Mouse (Mus musculus) brain, embryonic 14.5 days (tissue): Measurements from ENCODE around the gene Has1. TPM values are rescaled to one million over a fixed set of nuclear protein-coding genes. Genes with fewer than 3 reads are reported as not detected.

Experiments used
- DNase-seq: peaks from one replicate; pipeline ENCODE4 v3.0.0-alpha.2; 2011; ENCODE audit warnings: low read depth
- CTCF ChIP-seq: fragments of 200-500 bp; IDR thresholded peaks from 2 replicates; pipeline ENCODE4 v1.5.1; 2012; ENCODE audit warnings: inconsistent platforms, mild to moderate bottlenecking, moderate library complexity, borderline replicate concordance; ENCODE audit not compliant: insufficient read depth, insufficient read length; ENCODE audit errors: extremely low read depth
- POLR2A ChIP-seq: fragments of 200-500 bp; IDR thresholded peaks from 2 replicates; pipeline ENCODE4 v1.6.1; 2012; ENCODE audit warnings: mild to moderate bottlenecking, inconsistent platforms, borderline replicate concordance; ENCODE audit not compliant: poor library complexity, insufficient read depth, insufficient read length, severe bottlenecking; ENCODE audit errors: extremely low read depth
- polyA plus RNA-seq: library from polyadenylated mRNA; depleted of rRNA; stranded (reverse); fragments of >200 nt; gene quantifications from 2 replicates; pipeline ENCODE4 v1.2.3, GENCODE M21; 2012

Gene Has1
- polyA plus RNA-seq, 1 experiment: 0.11 TPM

- no peak for DNase-seq
- no peak for TF ChIP-seq POLR2A
- no peak for TF ChIP-seq CTCF
These were observed 14.2 kb downstream of the Has1 start for GRCm38 (mm10) chr17:17840796-17841195.

GRCm38 (mm10) chr17:17839276-17839675 lies 15.7 kb downstream of the Has1 start:
- no peak for DNase-seq
- TF ChIP-seq CTCF (no peak), POLR2A (no peak)

GRCm38 (mm10) chr17:17837919-17838701 lies 16.9 kb downstream of the Has1 start:
- TF ChIP-seq CTCF (peak; percentile 71; the same call in 1 of the 2 replicates), POLR2A (0 out of 2 replicates have a peak, but pooled peaks have one; percentile 11)
- DNase-seq: peak; percentile 97

GRCm38 (mm10) chr17:17837426-17837825 lies 17.6 kb downstream of the Has1 start:
- DNase-seq: no peak
- TF ChIP-seq CTCF (no peak), POLR2A (no peak)

GRCm38 (mm10) chr17:17836101-17836500 lies 18.9 kb downstream of the Has1 start:
- TF ChIP-seq CTCF (no peak), POLR2A (no peak)
- peak; percentile 39 for DNase-seq

GRCm38 (mm10) chr17:17834896-17835295 lies 20.1 kb downstream of the Has1 start:
- no peak for TF ChIP-seq CTCF
- TF ChIP-seq POLR2A: no peak
- DNase-seq: no peak

- TF ChIP-seq CTCF (no peak), POLR2A (no peak)
These were observed 24.3 kb downstream of the Has1 start for GRCm38 (mm10) chr17:17830731-17831130.

GRCm38 (mm10) chr17:17829816-17830535 lies 25.0 kb downstream of the Has1 start:
- no peak for TF ChIP-seq CTCF
- no peak for TF ChIP-seq POLR2A
- no peak for DNase-seq

More at GRCm38 (mm10) chr17:17830731-17831130, 24.3 kb downstream of the Has1 start:
- DNase-seq: no peak

GRCm38 (mm10) chr17:17829052-17829785 lies 25.8 kb downstream of the Has1 start:
- TF ChIP-seq POLR2A: no peak
- TF ChIP-seq CTCF: no peak
- DNase-seq: peak; percentile 50

GRCm38 (mm10) chr17:17828191-17828981 lies 26.6 kb downstream of the Has1 start:
- TF ChIP-seq POLR2A (peak; percentile 28; the same call in 1 of the 2 replicates), CTCF (no peak)
- peak; percentile 95 for DNase-seq

- TF ChIP-seq CTCF (no peak), POLR2A (no peak)
- peak; percentile 84 for DNase-seq
These were observed 27.3 kb downstream of the Has1 start for GRCm38 (mm10) chr17:17827658-17828190.
